Mouse (Mus musculus) right cerebral cortex, adult 18-20 months (tissue): ENCODE data around the gene Tbc1d8b.
A peak's percentile ranks its signal among the peaks of the same experiment; 100 is the strongest.
"Not testable (repeated sequence)": the region's sequence is repeated elsewhere in the genome, so short reads cannot be mapped to it uniquely, and the experiment has no call there.

ENCODE experiments used
- DNase-seq: peaks from one replicate; pipeline ENCODE4 v3.0.0; 2022; ENCODE audit warnings: mixed read lengths

Tbc1d8b gene

DNA sequence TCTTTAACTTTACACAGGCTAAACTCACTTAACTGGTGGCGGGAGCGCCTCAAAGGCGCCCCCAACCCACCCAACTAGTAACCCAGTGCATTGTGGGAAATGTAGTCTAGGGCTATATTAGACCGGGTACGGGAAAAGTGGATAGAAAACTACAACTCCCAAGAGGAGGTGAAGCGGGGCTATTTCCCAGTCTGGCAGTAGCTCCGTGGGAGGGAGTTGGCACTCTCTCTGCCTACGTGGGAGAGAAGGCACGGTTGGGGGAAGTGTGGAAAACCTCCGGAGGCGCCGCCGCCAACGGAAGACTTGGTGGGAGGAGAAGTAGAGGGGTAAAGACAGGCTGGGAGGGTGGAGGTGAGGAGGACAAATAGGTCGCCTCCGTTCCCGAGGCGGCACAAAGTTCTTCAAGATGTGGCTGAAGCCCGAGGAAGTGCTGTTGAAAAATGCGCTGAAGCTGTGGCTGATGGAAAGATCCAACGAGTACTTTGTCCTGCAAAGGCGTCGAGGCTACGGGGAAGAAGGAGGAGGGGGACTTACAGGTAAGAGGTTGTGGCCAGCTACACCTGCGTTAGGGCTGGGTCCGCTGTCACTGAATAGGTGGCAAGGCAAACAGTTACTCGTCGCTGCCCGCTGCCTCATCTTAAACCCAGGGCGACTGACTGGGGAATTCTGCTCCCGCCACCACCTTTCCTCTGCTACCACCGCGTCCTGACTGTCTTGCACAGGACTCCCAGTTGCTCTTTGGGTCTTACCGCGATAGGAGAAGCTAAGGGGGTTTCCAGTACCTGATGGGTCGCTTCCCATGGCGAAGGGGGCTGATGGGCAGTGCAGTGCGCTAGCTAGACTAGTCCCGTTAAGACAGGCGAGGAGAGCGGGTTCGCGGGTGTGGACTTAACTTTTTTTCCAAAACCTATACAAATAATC, at the start of gene Tbc1d8b:
Gene Tbc1d8b (plus strand): TSS at position 222 of the 921 bp plus-strand sequence.
- DNase-seq = peak; percentile 80

DNA sequence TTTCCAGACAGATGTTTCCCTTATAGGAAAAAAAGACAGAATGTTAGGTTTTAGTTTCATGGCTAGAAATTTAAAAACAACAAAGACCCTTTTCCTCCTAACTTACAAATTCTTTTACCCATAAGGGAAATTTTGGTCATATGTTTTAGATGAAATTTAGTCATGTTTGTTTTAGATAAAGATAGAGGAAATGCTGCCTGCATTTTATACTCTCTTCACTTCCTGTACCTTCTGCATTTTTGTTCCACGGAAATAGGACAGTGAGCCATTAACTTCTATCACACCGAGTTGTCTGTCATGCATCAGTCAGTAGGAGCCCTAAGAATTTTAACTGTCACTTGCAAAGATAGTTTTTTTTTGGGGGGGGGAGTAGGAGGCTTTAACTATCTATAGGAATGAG, 45.1 kb upstream of the Tbc1d8b start:
- DNase-seq = no peak

DNA sequence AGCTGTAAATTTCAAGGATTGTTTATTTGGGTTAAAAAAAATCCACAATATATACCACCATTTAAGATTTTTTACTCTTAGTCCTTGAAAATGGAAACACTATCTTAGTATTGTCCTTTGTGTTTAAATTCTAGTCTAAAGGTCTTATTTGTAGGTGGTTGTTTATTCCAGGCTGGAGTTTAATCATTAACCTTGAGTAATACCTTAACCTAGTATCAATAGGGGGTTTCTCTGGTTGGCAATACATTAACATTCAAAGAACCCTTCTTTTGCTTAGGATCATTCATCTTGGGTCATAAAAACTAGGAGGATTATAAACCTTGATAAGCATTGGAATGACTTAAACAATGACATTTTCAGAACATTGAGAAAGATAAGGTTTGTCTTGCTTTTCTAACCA, 44.4 kb upstream of the Tbc1d8b start:
- no peak for DNase-seq

DNA sequence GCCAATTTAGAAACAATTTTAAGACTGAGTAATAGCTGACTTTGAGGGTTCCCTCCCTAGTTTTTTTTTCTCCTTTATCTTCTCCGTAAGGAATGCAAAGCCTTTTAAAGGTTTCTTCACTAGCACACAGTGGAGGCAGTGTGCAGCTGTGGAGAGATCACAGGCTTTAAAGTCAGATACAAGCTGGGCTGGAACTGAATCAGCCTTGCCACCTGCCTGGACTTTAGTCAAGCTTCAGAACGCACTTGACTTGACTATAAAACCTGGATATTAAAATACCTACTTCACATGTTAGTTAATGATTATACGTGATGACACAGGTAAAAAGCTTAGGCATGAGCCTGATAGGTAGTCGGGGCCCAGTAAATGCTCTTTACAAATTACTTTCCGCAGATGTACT, 32.6 kb upstream of the Tbc1d8b start:
- DNase-seq = no peak

DNA sequence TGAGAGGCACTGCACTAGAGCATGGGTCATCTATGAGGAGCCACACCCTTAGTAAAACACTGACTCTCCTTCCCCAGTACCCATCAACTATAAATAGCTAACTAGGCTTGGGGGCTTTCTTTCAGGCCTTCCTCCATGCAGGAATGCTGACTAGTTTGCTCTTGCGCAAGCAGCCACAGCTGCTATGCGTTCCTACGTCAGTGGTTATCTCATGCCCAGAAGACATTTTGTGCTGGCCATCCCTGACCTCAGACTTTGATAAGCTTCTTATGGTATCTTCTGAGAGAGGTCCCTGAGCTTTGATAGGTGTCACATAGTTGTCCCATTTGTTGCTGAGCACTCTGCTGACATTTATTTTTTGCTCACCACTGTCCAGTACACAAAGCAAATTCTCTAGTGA, 31.5 kb upstream of the Tbc1d8b start:
- DNase-seq = no peak

DNA sequence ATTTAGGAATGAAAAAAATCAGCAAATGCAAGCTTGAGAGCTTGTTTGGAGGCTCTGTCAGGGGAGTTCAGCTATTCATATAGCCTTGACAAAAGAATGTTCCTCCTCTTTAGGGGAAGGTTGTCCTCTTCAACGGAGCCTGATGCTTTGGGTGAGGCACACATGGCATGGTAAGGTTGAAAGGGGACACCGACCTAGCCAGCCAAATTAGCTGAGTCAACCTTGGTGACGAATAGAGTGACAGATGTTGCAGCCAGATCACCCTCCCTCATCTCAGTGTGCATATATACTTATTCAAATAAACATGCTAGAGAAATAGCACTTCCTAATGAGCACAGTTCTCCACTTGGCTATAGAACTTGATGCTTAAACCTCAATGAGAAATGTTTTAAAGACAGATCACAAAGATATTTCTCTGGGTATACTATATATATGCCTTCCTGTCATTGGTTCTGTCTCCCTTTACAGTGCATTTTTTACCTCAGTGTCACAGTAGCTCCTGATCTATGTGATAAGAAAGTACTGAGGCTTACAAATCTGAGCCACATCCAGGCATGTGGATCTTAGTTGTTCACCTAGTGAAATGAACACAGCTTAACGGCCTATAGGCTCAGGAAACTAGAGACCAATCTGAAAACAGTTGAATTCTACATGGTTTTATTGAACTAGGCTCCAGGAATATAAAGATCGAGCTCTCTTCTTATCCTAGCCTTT, 30.3 kb upstream of the Tbc1d8b start:
- no peak for DNase-seq

DNA sequence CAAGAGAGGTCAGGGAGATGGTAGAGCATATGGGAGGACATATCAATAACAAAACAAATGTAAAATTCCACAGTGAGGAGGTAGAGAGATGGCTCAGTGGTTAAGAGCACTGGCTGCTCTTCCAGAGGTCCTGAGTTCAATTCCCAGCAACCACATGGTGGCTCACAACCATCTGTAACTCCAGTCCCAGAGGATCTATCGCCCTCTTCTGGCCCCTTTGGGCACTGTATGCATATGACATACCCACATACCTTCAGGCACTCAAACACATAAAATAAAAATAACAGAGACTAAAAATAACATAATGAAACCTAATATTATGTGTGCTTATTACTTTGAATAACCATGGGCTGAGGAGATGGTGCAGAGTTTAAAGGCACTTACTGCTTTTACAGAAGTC, 22.7 kb upstream of the Tbc1d8b start:
- no peak for DNase-seq

DNA sequence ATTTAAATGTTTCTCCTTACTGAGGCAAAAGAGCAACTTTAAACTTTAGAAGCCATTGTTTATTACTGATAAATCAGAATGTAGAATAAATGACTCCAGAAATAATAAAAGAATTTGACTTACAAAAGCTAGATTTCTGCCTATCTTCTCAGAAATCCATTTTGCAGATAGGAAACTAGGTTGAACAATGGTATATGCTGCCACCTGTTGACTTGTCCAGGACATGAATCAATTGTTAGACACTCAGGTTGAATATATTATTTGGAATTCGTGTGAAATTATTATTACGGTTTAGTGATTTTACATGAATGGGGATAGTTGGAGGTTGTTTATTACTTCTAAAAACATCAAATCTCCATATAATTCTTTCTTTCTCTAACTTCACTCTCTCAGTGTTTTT, 19.0 kb upstream of the Tbc1d8b start:
- DNase-seq = no peak

DNA sequence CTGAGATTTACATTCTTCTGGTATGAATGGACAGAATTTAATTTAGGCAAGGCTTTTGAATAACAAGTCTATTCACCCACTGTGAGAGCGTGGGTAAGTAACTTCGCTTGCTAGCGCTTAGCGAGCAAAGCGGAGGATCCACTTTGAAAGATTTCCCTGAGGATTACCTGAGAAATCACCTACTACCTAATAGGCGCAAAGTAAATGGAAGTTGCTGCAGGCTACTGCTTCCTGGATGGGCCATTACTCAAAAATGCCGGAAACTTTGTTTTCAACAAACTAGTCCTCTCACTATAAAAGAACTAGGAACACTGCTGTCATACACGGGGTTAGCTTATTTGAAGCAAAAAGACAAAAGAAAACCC, 404 bp upstream of the Tbc1d8b start:
- no peak for DNase-seq

DNA sequence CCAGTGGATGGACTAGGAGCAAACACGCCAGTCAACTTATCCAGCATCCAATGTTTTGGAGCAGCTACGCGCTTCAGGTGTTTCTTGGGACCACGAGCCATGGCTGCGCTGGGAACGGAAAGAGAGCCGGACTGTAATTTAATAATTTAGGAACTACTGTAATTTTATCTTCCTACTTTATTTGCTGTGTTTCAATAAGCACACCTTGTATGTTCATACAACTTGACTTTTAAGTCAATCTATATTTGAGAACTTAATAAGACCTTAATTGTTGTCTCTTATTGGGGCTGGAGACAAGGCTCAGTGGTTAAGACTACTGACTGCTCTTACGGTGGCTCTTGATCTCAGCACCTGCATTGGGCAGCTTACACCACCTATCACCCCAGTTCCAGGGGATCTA, 29.6 kb downstream of the Tbc1d8b start, which contains the start of gene Gm15013:
Gene Gm15013 (minus strand): TSS at position 101 of the 400 bp plus-strand sequence.
- DNase-seq = no peak

DNA sequence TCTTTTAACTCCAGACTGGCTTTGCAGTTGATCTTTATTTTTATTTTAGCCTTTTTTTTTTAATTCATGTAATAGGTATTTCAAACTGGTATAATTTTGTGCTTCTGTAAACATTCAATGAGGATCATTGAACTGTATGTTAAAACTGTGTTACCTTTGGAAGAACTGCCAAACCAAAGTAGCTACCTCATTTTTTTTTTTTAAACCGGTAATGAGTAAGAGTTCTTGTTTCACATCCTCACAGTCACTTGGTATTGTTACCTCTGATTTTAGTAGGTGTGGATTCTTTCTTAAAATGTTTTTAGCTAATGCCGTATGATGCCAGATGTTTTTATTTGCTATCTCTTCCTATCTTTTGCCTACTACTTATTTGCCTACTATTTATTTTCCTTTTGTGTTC, 37.6 kb downstream of the Tbc1d8b start:
- no peak for DNase-seq

DNA sequence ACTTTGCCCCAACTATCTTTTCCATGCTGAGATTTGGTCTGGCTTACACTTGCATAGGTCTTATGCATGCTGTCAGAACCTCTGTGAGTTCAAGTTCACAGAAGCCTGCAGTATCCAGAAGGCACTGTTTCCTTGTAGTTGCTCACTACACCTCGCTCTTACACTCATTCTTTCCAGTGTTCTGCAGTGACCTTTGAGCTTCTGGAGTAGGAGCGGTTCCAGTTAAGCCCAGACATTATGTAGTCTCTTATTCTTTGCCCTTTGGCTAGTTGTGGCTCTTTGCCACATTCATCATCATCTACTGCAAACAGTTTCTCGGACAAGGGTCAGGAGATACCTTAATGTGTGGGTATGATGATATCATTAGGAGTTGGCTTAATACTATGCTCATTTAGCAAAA, 45.7 kb downstream of the Tbc1d8b start:
- no peak for DNase-seq

DNA sequence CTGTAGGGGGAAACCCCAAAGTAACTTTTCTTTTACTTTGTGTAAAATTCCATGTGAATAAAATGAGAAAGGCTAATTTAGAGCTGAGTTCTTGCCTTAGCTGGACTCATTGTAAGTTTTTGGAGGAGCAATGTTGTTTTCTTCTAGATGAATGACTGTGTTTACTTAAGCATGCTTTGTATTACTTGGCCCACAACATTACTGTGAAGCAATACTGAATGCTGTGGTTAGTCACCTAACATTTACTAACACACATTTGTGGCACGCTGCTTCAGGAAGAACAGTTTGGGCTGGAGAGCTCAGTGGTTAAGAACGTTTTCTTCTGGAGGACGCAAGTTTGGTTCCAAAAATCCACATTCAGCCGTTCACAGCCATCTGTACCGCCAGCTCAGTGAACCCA, 52.3 kb downstream of the Tbc1d8b start:
- no peak for DNase-seq

DNA sequence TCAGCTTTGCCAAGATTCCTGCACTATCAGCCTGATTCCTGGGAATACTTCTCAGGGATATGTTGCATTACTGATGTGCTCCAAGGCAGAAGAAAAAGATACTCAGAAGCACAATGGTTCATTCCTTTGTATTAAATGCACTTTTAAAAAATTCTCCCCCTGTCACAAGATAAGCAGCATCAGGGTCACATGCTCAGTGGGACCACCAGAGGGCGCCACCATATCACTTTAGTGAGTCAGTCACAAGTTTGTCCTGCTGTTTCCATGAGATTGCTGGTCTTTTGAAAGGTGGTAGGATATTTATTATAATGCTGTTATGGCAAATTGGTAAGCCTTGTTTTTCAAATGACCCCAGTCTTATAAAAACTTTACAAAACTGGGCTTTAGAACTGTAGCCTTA, 67.1 kb downstream of the Tbc1d8b start:
- peak; percentile 10 for DNase-seq

DNA sequence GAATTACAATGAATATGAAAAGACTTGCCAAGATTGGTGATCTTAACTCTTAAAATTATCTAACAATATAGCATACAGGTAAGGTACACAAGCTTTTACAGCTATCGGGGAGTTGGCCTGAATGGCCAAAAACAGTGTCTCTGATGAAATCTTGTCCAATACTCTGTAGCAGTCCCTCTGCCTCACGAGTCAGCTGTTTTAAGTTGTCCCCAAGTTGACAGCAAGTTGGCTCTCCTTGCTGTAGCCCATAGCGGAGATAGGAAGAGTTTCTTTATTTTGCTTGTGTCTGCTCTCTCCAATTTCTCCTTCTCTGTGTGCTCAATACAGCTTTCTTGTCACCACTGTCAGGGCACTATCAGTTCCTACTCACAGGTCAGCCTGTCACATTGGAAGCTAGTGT, 73.8 kb downstream of the Tbc1d8b start:
- DNase-seq = not testable (repeated sequence)

DNA sequence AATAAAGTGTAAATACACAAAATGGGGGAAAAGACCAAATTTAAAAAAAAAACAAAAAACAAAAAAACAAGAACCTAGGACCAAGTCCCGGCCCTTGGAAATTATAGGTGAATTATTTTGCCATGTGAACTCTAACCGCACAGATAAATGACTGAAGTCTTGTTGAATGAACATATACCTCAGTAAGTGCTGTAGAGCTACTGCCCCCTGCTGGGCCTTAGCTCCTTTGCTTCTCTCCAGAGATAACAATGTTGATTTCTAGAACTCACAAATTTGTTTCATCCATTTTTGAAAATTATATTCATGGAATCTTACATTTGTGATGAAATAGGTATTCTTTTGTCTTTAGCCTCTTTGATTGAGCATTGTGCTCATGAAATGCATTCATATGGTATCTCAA, 77.8 kb downstream of the Tbc1d8b start:
- peak; percentile 13 for DNase-seq

DNA sequence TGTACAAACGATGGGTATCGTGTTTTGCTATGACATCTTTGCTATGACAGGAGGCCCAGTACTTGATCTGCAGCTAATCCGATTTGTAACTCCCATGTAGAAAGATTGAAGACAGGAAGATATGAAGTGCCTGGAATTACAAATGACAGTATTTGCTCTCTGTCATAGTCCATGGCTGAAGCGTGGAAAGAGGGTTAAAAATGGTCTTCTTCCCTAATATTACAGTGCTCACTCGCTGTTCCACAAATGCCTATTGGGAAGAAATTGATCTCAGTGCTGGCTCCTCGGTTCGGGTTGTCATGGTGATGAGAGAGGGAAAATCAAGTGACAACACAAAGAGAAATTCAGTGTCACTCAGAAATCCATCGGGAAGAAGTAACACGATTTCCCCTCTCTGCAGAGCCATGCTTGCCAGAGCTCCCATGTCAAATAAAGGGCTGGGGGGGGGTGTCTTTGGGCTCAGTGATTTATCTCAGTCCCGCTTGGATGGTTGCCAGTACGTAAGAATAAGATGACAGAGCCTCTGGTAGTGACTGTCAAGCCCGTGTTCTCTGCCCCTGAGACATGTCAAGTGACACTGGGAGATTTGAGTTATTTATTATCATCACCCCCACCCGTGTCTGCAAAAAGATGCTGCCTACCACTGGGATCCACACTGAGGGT, 85.3 kb downstream of the Tbc1d8b start:
- DNase-seq = no peak

DNA sequence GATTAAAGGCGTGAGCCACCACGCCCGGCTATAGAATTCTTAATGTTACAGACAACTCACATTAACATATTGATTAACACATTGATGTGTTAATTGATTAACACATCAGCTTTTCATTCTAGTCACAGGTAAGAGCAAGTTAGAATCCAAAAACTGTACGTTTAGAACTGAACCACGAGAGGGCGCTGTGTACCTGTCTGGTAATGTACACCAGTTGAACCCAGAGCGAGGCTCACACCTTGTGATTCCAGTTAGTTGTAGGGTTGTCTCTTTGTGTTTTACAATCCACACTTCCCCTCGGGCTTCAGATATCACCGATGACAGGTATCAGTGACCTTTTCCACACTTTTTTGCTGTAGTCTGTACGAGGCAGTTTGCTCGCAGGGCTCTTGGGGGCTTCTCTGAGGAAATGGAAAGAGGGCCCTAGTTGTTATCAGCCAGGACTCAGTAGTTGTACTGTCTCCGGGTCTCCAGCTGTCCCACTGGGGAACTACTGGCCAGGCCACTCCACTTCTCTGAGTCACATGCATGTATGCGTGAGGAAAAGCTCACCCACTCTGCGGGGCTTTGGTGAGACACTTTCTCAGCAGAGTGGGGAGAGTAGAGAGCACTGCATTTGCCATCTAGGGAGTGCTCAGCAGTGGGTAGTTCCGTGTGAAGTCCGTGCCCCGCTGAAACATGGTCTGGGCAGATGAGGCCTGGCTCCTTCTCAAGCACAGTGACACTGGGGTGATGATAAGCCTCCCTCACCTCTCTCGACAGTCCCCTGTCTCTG, 89.7 kb downstream of the Tbc1d8b start:
- DNase-seq = peak; percentile 19

DNA sequence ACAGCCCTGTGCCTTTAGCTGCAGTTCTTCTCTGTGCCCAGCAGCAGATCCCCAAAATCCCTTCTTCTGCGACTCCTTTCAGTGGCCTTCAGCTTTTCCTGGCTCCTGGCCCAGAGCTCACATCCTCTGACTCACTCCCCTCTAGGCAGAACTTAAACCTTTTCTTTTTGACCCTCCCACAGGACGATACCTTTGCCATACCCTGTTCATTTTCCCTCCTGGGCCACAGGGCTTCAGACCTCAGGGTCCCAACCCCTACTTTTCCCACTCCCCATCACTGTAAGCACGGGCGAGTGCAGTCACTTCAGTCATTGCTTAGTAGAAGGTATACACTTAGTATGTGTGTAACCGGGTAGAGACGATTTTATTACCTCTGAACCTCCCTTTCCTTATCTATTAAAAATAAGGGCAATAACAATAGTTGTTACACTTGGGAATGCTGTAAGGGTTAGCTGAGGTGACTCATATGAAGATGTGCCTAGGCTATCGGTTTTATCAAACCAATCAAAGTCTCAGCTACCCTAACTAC, 90.4 kb downstream of the Tbc1d8b start:
- no peak for DNase-seq

DNA sequence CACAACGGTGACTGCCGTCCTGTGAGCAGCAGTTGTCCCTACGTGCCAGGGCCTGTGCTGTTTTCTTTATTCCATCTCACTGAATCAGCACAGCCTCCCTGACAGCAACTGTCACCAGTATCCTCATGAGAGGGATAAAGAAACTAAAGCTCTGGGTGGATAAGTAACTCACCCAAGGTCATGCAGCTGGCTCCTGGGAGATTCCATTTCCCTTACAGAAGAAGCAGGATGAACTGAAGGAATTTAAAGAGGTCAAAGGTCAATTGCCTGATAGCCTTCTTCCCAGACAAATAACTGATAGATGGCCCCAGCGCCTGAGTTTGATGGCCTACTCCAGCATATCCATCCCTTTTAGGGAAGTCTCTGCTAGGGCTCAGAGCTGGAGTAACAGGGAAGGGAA, 92.6 kb downstream of the Tbc1d8b start:
- DNase-seq = no peak

DNA sequence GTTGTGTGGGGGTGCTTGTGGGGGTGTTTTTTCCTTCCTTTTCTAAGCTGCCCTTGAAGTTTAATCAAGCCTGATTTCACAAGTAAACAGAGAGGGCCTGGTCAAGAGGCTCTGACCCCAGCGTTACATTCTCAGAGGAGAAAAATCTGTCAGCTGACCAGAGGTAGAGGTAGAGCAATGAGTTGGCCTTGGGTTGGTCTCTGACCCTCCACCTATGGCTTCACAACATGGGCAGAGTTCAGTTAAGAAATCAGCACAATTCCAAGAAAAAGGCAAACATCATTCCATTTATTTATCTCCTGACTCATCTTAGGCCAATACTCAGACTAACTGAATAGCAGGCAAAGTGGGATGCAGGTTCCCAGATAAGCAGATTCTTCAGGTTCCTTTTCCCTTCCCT, 94.1 kb downstream of the Tbc1d8b start:
- DNase-seq = no peak

DNA sequence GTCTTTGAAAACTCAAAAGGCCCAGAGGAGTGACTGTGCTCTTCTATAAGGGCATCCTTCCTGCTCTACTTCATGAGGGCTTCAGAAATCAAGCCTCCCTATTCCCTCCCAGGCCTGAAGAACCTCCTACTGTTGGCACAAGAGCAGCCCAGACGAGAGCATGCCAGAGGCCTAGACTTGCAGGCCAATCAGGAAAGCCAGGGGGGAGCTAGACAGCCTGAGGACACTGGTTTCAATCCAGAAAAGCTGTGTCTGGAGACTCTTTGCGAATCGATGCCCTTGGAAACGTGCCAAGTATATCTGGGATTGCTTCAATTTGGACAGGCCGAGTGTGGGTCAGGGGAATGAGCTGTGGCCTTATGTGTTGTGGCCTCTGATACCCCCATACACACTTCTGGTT, 94.6 kb downstream of the Tbc1d8b start:
- DNase-seq = no peak

DNA sequence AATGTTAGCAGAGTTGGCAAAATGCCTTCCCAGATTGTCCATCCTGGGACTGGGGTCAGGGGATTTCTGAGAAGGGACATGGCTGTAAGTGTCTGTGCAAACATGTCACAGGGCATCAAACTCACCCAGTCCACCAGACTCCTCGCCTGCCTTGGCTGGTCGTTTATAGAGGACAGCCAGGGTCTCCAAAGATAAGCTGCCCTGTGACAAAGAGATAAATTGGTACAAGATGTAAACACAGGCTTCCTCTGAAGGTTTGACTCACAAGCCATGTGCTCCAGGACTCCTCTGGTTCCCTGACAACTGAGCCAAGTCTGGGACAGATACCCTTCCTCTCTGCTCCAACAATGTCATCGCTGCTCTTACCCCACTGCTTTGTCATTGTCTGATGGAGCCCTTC, 96.2 kb downstream of the Tbc1d8b start:
- DNase-seq = no peak
